Mouse (Mus musculus) kidney, adult 9 months (tissue): ENCODE results near the gene Acat1.
A peak's percentile ranks its signal among the peaks of the same experiment; 100 is the strongest.

ENCODE experiments used
- DNase-seq: peaks from one replicate; pipeline ENCODE4 v3.0.0; 2022

Acat1 gene

DNA sequence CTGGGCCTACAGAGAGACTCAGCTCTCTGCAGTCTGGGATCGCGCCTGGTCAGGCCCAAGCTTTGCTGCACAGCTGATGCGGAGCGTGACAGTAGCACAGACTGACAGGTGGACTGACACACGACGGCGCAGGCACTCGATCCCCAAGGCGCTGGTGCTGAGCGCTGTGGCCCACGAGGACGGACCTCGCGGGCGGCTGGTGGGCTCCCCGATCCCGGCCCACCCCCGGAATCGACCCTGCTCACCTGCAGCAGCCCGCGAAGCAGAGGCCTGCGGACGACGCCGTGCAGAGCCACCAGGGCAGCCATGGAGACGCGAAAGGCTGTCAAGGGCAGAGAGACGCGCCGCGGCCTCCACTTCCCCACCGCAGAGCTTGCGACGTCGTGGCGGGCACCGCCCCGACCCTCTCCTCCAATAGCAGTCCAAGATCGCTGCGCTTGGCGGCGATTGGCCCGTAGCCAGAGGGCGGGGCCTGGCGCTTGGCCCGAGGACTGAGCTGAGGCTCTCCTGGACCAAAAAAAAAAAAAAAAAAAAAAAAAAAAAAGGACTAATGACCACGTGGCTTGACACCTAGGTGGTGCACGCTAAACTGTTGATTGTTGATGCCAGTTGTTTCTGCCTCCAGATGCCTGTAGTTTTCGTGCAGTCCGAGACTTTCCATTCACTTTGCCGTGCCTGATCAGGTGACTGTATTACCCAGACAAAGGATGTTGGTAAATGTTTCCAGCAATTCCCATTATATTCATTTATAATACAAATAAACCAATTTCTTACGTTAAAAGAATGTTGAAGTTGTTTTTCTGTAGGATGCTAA is at the start of gene Acat1:
Gene Acat1 (minus strand): TSS at position 415 of the 814 bp plus-strand sequence.
- DNase-seq, result peak; percentile 98

DNA sequence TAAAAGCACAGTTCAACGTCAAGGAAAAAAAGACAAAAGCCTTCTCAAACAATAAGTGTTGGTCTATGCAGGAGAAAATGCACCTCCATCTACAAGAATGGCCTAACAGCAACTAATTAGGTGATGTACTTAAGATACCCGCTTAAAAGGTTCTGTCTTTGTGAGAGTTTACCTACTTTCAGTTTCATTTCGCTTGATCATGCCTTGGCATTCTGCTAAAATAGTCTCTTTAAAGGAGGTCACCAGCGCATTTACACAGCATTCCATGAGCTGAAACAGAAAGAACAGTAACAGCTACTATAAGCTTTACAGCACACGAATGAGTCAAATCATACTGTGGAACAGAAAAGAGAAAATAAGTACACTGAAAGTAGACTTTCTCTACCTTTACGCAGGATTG is 24.6 kb upstream of the Acat1 start:
- DNase-seq, result no peak

DNA sequence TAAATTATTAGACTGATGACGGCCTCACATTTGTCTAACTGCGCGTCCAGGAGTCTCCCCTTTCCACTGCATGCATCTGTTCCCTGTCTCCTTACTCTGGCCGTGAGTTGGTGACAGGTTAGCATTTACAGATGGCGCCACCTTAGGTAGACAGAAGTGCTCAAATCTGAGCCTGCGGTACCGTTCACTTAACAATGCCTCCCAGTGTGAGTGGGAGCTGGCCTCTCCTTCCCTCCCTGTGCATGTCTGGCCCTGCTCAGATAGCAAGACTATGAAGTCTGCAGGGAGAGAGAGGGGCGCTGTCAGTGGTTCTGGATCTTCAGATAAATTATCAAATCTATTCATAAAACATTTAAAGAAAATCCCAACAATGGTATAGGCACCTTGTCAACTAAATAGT is 5.1 kb upstream of the Acat1 start:
- no peak for DNase-seq

DNA sequence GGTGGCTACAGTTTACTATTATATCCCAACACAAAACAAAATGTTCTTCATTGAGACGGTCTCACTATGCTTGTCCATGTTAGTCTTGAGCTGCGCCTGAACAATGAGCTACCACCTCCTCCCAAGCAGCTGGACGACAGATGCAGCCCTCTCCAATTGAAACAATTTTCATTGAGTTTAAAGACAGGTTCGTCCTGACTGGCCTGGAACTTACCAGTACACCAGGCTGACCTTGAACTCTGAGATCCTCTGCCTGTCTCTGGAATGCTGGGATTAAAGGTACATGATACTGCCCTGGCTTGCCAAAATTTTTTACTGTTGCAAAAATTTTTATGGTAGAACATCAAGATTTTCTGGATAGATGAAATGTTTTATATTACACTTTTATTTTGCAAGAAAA is 4.1 kb upstream of the Acat1 start:
- no peak for DNase-seq

DNA sequence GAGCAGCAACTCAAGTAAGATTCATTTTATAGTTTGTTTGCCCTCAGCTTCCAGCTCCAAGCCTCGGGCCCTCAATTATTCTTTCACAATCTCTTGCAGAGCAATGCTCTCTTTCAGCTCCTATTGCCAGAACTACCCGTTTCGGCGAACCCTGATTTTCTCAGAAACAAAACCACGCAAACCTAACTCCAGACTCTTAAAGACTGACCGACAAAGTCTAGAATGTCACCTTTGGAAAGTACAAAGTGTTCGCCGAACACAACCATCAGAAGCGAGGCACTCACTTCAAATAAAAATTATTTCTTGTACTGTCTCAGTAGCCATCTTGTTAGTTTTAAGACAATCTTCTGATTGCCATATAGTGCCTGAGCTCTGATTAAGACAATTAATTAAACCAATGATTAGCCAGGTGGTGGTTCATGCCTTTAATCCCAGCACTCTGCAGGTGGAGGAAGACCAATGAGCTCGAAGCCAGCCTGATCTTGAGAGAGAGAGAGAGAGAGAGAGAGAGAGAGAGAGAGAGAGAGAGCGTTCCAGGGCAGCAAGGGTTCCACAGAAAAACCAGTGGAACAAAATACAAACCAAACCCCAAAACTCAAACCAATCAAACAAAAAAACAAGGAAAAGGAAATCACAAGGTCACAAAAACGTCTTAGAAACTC is 745 bp downstream of the Acat1 start:
- DNase-seq, result peak; percentile 48

DNA sequence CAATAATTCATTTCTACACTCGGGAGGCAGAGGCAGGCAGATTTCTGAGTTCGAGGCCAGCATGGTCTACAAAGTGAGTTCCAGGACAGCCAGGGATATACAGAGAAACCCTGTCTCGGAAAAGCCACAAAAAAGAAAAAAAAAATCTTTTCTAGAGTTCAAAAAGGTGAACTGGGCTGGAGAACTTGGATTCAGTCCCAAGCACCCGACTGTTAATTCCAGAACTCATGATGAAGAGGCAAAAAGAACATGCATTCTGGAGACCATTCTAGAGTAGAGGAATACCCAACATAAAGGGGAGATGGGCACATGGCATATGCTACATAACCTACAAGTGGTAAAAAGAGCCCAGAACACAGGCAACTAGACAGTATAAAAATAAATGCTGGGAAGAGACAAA is 2.4 kb downstream of the Acat1 start:
- no peak for DNase-seq

DNA sequence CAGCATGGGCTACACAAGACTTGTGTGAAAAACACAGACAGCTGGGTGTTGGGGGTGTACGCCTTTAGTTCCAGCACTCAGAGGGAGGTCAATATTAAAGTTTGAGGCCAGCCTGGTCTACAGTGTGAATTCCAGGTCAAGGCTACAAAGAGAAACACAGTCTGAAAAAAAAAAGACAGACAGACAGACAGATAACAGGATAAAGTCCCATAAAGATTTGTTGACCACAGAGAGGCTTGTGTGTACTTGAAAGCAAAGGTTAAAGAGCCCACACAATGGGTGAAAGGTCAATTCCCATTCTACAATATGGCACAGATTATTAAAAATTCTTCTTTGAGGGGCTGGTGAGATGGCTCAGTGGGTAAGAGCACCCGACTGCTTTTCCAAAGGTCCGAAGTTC is 3.0 kb downstream of the Acat1 start:
- peak; percentile 44 for DNase-seq

DNA sequence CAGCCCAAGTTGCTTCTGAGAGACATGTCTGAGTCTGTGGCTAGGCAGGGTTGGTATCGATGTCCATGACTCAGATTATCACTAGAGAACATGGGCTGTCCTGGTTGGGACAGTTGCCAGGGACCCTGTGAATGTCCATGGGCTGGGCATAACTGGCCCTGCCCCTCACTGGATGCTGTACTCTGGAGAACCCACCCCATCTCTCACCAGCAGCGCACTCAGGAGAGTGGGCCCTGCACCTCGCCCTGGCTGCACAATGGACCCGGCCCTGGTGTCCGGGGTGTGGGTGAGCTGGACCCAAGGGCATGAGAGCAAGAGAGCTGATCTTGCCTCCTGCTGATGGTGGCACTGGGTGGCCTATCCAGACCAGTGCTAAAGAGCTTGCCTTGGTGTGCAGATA is 5.2 kb downstream of the Acat1 start:
- DNase-seq, result no peak

DNA sequence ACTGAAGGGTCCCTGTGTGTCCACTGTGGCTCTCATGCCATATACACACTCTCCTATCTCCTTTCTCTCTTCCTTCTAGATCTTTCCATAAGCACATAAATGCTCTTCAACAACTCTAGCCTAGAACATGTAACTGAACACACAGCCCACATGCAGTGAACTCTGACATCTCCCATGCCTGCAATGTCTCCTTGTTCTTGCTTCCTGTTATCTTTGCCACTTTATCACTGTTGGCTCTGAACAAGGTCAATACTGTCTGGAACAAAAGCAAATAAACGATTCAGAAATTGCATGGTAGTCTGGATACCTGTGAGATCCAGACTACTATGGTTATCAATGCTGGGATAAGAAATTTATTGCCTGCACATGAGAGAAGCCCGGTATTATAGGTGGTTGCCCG is 6.3 kb downstream of the Acat1 start:
- DNase-seq, result no peak

DNA sequence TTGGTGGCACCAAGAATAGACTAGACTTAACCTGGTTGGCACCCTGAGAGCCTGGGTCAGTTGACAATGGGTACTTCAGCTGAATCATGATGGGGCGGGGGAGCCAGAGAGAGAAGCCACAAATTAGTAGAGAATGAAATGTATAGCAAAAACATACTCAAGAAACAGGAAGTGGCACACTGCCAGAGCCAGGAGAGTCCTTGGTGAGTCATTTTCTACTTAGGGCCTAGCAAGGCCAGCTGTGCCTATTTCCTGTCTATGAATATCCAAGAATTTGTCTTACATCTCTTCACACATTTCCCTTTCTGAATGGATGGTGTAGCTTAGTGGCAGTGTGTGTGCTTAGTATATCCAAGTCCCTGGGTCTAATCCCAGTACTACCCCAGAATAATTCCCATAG is 6.8 kb downstream of the Acat1 start:
- no peak for DNase-seq

DNA sequence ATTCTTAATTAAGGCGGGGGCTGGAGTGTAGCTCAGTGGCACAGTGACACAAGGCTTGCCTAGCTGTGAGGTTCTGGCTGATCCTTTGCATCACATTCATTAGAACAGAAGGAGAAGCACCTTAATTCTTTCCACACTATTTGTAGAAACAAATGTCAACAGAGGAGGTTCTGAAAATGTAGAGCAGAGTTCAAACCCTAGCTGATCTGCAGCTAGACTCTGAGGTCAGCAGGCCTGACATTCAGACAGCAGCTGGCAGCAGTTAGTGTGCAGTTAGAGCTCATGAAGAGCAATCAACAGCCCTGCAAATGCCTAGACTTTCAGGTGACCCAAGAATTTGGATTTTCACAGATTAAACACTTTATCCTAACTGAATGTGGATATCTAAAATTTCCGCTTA is 8.6 kb downstream of the Acat1 start:
- DNase-seq, result no peak

DNA sequence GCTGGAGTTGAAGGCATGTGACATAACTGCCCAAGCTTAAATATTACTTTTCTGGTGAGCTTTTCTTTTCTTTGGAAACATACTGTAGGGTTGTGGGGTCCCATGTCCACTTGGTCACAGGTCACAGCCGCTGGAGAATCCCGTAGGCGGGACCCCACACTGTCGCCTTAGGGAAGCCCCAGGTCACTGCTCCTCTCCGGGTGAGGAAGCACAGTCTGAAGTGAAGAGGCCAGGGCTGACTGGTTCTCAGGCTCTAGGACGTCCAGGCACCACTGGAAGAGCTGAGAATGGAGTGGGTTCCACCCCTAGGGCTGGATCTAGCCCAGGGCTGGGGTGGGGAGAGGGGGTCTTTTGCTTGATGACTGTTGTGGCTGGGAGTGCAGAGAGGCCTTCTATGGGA is 11.6 kb downstream of the Acat1 start:
- peak; percentile 79 for DNase-seq

DNA sequence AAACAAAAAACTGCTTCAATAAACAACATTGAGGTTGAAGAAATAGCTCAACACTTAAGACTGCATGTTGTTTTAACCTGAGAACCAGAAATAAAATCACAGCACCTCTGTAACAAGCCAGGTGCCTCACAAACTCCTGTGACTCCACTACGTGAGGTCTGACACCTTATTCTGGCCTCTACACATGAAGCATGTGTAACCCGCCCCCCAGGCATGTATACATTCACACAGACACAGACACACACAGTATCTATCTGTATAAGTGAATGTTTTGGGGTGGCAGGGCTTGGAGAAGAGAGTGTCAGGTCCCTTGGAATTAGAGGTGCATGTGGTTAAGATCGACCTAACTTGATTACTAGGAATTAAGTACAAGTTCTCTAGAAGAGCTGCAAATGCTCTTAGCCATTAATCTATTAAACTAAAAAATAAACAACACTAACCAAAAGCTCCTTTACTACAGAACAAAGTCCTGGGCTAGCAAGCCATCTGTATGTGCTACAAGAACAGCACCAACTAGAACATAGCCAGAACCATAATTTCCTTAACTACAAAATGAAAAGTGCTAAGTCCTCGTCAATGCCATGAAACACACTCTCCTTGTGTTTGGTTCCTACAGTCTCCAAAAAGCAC is 13.1 kb downstream of the Acat1 start:
- no peak for DNase-seq

DNA sequence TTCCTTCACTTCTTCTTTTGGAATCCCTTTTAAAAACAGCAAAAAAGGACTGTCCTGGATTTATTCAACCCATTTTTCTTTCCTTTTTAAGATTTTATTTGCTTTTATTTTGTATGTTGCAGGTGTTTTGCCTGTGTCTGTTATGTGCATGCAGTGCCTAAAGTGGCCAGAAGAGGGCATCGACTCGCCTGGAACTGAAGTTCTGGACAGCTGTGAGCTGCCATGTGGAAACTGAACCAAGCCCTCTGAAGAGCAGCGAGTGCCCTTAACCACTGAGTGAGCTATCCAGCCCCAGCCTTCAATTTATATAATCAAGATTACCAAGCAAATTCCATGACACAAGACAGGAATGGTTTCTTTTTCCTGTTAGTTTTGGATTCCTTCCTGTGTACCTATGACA is 15.4 kb downstream of the Acat1 start:
- DNase-seq, result peak; percentile 87

DNA sequence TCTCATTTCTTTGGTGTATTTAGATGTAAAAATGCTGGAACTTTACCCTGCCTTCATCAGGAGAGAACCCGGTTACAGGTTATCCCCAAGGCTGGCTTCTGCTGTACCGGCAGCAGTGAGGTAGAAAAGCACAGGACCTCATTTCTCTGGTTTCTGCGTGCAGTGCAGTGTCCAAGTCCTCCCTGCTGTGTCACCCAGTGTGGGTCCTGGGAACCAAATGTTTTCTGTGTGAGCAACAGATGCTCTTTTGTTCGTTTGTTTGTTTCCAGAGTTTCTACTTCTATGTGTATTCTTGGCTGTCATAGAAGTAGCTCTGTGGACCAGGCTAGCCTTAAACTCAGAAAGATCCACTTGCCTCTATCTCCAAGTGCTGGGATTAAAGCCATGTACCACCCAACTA is 28.3 kb downstream of the Acat1 start:
- DNase-seq, result no peak

DNA sequence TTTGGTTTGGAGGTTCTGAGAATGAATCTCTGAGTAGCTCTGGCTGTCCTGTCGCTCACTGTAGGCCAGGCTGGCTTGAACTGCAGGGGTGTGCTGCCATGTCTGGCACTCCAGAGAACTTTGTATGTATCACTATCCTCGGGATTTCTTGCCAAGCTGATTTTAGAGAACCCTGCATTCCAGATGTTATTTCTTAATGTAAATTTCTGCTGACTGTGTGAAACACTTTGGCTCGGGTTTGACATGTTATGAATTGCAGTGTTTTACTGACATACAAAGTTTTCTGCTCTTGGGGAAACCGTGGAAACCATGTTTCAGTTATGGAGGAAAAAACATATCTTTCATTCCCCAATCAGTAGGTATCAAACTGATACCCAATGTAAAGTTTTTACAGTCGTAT is 34.5 kb downstream of the Acat1 start:
- DNase-seq, result no peak

DNA sequence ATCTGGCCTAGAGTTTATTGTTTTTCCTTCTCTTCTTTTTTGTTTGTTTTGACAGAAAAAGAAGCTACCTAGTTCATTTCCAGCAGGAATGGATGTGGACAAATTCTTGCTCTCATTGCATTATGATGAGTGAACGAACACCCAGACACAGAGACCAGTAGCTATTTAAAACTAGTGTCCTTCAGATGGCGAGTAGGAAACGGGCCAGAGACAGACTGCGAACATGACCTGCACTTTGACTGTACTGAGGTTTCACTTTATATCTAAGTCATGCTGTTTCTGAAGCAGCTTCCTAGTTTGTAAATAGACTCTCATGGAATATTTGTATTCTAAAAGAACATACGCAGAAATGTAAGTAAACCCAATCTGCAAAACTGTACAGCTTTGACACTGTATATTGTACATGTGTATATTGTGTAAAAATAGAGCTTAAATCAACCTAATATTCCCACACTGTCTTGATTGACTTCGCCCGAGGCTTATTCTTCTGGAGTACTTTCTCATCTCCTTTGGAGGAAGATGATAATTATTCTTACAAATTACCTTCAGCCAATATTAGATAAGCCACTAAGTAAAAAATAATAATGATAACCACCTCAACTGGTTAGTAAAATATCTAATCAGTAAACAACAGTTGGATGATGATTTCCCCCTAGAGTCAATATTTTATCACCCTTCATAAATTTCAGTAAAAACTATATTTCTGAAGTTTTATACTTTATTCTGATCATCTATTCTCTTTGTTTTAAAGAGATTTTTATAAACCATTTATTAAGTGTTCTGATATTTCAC is 37.5 kb downstream of the Acat1 start:
- DNase-seq, result no peak

DNA sequence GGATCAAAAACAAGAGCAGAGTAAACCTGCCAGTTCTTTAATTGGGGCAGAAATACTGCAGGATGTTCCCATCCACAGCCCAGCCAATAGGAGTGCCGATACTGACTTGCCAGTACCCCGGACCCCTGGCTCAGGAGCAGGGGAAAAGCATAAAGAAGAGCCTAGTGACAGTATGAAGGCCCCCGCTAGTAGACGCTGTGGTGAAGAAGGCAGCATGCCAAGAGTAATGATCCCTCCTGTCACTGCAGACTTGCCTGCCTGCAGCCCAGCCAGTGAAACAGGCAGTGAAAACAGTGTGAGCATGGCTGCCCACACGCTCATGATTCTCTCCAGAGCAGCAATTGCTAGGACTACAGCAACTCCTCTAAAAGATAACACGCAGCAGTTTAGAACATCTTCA is 39.5 kb downstream of the Acat1 start:
- no peak for DNase-seq

DNA sequence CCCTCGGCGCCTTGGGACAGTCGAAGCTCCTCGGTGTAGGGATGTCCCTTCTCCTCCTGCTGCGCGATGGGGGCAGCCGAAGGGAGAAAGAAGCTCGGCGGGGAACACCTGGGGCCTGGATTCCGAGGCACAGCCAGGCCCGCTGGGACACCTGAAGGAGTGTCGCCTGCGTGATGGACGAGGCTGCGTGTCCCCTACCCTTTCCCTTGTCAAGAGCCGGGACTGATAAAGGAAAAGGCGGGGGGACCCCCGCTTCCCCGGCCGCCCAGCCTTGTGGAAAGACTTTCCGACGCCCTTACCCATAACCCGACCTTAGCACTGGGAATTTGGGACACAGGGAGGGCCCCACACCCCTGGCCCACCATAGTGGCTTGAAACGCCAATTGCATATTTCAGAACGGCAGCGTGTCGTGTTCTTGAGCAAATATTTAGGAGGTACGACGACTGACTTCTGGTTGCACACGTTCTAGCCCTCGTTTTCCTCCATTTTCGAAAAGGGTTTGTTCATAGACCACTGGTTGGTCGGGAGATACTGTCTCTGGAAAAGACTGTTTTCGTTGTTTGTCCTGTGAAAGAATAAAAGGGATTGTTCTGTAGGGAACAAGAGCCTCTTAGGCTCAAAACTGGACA is 72.7 kb downstream of the Acat1 start:
- peak; percentile 22 for DNase-seq

DNA sequence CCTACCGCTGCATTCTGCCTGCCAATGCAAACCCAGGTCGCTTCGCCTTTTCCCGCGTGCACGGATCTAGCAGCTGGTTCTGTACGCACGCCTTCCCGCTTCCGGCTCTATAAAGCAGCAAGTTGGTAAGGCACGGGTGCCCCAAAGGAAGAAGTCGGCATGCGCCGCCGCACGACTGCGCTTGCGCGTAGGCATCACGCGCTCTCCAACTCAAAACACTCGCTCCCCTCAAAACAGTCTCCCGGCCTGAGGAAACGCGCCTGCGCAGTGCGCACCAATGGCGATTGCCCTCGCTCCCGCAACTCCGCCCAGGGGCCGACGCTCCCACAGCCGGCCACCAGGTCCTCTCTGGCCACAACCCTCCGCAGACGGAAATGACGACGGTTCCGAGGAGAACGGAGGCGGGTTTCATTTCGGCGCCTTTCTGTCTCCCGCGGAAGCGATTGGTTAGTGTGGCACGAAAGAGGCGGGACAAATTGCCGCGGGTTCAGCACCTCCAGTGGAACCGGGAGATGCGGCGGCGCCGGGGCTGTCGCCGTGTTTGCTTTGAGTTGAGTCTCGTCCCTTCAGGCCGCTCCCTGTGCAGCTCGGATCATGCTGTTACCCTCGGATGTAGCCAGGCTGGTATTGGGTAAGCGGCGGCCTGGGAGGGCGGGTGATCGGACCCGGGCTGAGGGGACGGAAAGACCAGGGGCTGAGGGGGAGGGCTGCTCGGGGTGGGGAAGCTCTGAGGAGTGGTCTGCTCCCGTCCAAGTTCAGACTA is 73.4 kb downstream of the Acat1 start, which contains the start of the genes Atm and Npat:
Gene Atm (minus strand): TSS at position 183 of the 763 bp plus-strand sequence.
Gene Npat (plus strand): TSS at position 490 of the 763 bp plus-strand sequence.
- DNase-seq, result peak; percentile 99

DNA sequence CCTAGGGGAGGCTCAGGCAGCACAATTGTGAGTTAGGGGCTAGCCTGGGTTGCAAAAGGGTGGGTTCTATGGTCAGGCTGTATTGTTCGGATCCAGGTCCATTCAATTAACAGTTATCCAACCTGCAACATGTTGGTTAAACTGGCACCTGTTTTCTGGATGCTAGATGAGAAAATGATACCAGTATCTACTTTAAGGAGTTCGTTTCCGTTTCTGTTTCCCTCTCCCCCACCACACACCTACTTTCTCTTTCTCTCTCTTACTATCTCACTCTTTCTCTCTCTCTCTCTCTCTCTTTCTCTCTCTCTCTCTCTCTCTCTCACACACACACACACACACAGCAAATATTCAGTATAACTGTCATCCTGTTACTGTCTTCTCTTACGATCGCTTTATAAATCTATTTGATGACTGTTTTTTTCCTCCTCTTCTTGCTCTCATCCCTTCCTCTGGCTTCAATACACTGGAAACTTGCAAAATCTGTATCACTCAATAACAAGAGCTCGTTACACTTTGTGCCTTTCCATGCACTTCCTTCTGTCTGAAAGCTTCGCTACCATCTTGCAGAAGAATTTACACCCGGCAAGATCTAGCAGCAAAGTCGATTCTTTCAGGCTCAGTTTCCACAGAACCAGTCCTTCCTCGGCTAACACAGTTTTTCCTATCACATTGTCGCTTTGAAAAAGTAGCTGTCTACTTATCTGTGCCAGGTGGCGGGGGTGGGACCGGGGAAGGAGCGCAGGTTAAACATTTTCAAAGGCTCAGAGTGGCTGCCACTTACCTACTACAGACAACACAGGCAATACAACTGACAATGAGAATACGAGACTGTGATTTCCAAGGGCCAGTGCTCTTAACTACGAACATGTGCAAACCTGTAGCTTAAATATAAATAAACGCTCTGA is 74.5 kb downstream of the Acat1 start:
- peak; percentile 46 for DNase-seq
